Mouse (Mus musculus) hindbrain, embryonic 10.5 days (tissue): ENCODE measurements around the gene Ptbp1. TPM values are rescaled to one million over a fixed set of nuclear protein-coding genes. Genes with fewer than 3 reads are reported as not detected.

Experiments used
- DNase-seq: peaks from one replicate; pipeline ENCODE4 v3.0.0-alpha.2; 2017; ENCODE audit warnings: low spot score
- H3K27ac ChIP-seq: fragments of 300-500 bp; sonication (generic); 2 replicates; pipeline ENCODE4 v1.5.1; 2016; ENCODE audit warnings: mild to moderate bottlenecking, moderate library complexity
- H3K27me3 ChIP-seq: fragments of 300-500 bp; sonication (generic); 2 replicates; pipeline ENCODE4 v1.6.1; 2016; ENCODE audit warnings: mild to moderate bottlenecking; ENCODE audit not compliant: poor library complexity, insufficient read depth, severe bottlenecking
- H3K36me3 ChIP-seq: fragments of 300-500 bp; sonication (generic); 2 replicates; pipeline ENCODE4 v1.6.1; 2016; ENCODE audit warnings: mild to moderate bottlenecking, moderate library complexity
- H3K4me1 ChIP-seq: fragments of 300-500 bp; sonication (generic); replicated peaks from 2 replicates; pipeline ENCODE4 v1.6.1; 2016; ENCODE audit warnings: mild to moderate bottlenecking
- H3K4me3 ChIP-seq: fragments of 300-500 bp; sonication (generic); 2 replicates; pipeline ENCODE4 v1.5.1; 2016; ENCODE audit warnings: mild to moderate bottlenecking, moderate library complexity
- H3K9me3 ChIP-seq: fragments of 300-500 bp; sonication (generic); 2 replicates; pipeline ENCODE4 v1.6.1; 2016; ENCODE audit warnings: mild to moderate bottlenecking, moderate library complexity
- WGBS: fragments of 180-500 bp; shearing (Covaris S2); methylation state at CpG from one replicate; pipeline ENCODE4 v1.1.7; 2016; 5-methylcytosine and 5-hydroxymethylcytosine counted together
- polyA plus RNA-seq: library from polyadenylated mRNA; unstranded; fragments of >200 nt; fragmentation: Nextera tagmentation; extraction: Ambion mirVana; gene quantifications from 2 replicates; pipeline ENCODE4 v1.2.1, GENCODE M21; 2016

The Ptbp1 gene
- polyA plus RNA-seq, 1 experiment from 2014 or later = 288 TPM

- H3K9me3 ChIP-seq = no peaks in the 10 kb centered on the region
- no peaks in the 10 kb centered on the region for H3K27me3 ChIP-seq
- peak overlapping the region; percentile 91 for H3K27ac ChIP-seq
- no peaks in the 10 kb centered on the region for H3K36me3 ChIP-seq
- peak overlapping the region; percentile 52 for H3K4me3 ChIP-seq
- H3K4me1 ChIP-seq = peaks cover 34% of the 10 kb centered on the region
- WGBS = 82% methylated on average over 3 of the region's 3 CpGs
- DNase-seq = no peak
These were observed 14.1 kb upstream of the Ptbp1 start for GRCm38 (mm10) chr10:79840091-79840490.

- H3K27ac ChIP-seq = peak overlapping the region; percentile 91
These were observed 13.3 kb upstream of the Ptbp1 start for GRCm38 (mm10) chr10:79840644-79841551.

GRCm38 (mm10) chr10:79842322-79842721, 11.9 kb upstream of the Ptbp1 start:
- Histone ChIP-seq H3K27ac (no peak overlapping the region), H3K4me1 (peaks cover 41% of the 10 kb centered on the region), H3K27me3 (no peaks in the 10 kb centered on the region), H3K4me3 (no peak overlapping the region), H3K9me3 (no peaks in the 10 kb centered on the region), H3K36me3 (no peaks in the 10 kb centered on the region)
- 75% methylated on average over 3 of the region's 3 CpGs for WGBS
- no peak for DNase-seq

More at GRCm38 (mm10) chr10:79840644-79841551, 13.3 kb upstream of the Ptbp1 start:
- H3K4me1 ChIP-seq = peaks cover 35% of the 10 kb centered on the region
- under 1% methylated on average over 24 of the region's 24 CpGs for WGBS
- H3K4me3 ChIP-seq = peak overlapping the region; percentile 52
- no peaks in the 10 kb centered on the region for H3K27me3 ChIP-seq
- no peaks in the 10 kb centered on the region for H3K36me3 ChIP-seq
- H3K9me3 ChIP-seq = no peaks in the 10 kb centered on the region
- DNase-seq = peak; percentile 74

- 0 out of 2 replicates have a peak overlapping the region, but pooled peaks have one; percentile 29 for H3K27ac ChIP-seq
- H3K4me1 ChIP-seq = peaks cover 46% of the 10 kb centered on the region
- H3K9me3 ChIP-seq = no peaks in the 10 kb centered on the region
- DNase-seq = no peak
- no peak overlapping the region for H3K4me3 ChIP-seq
- 82% methylated on average over 6 of the region's 6 CpGs for WGBS
- no peaks in the 10 kb centered on the region for H3K27me3 ChIP-seq
- no peaks in the 10 kb centered on the region for H3K36me3 ChIP-seq
These were observed 10.8 kb upstream of the Ptbp1 start for GRCm38 (mm10) chr10:79843476-79843875.

DNA sequence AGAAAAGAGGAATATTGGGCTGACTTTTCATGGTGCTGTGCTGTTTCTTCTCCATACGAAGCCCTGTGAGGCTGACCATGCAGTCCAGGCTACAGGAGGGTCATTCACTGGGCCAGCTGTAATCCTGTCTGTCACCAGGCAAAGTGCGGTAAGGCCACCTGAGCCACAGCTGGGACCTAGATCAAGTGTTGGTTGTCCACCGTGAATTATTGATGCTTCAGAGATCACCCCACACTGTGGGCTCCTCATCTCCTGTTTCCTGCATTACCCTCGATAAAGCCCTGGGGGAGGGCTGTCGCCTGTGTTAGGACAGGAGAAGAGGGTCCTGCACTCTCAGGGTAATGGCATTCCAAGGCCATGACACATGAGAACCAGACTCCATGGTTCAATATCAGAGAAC, 7.7 kb upstream of the Ptbp1 start:
- Histone ChIP-seq H3K36me3 (0 out of 2 replicates have a peak, but pooled peaks cover 9% of the 10 kb centered on the region), H3K4me1 (peaks cover 36% of the 10 kb centered on the region), H3K9me3 (no peaks in the 10 kb centered on the region), H3K27me3 (no peaks in the 10 kb centered on the region), H3K27ac (peak overlapping the region; percentile 23; the same call in 1 of the 2 replicates), H3K4me3 (no peak overlapping the region)
- no peak for DNase-seq
- WGBS = 66% methylated on average over 5 of the region's 5 CpGs

- Histone ChIP-seq H3K36me3 (0 out of 2 replicates have a peak, but pooled peaks cover 9% of the 10 kb centered on the region), H3K27me3 (no peaks in the 10 kb centered on the region), H3K9me3 (no peaks in the 10 kb centered on the region), H3K27ac (no peak overlapping the region), H3K4me3 (no peak overlapping the region), H3K4me1 (peaks cover 36% of the 10 kb centered on the region)
- WGBS = 88% methylated on average over 8 of the region's 8 CpGs
- no peak for DNase-seq
These were observed 4.1 kb upstream of the Ptbp1 start for GRCm38 (mm10) chr10:79849941-79850628.

DNA sequence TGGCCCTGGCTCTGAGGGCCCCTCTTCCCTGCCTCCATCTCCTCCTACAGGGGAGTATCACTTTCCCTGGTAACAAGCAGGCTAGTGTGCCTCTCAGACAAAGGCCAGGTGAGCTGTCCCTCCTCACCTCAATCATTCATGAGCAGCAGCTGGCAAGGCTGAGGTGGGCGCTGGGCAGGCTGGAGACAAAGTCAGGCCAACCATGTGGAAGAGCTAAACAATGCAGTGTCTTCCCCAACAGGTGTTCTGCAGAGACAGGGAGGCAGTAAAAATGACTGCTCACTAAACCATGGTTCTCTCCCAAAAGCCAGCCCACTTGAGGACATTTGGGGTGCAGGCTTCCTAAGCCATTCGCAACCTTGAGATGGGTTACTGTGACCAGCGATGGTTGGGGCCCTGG, 2.6 kb upstream of the Ptbp1 start:
- no peak for DNase-seq
- peak overlapping the region; percentile 100 for H3K27ac ChIP-seq
- no peaks in the 10 kb centered on the region for H3K27me3 ChIP-seq
- peaks cover 44% of the 10 kb centered on the region for H3K4me1 ChIP-seq
- no peaks in the 10 kb centered on the region for H3K9me3 ChIP-seq
- H3K4me3 ChIP-seq = peak overlapping the region; percentile 98; the same call in 1 of the 2 replicates
- H3K36me3 ChIP-seq = peaks cover 21% of the 10 kb centered on the region
- 85% methylated on average over 3 of the region's 3 CpGs for WGBS

DNA sequence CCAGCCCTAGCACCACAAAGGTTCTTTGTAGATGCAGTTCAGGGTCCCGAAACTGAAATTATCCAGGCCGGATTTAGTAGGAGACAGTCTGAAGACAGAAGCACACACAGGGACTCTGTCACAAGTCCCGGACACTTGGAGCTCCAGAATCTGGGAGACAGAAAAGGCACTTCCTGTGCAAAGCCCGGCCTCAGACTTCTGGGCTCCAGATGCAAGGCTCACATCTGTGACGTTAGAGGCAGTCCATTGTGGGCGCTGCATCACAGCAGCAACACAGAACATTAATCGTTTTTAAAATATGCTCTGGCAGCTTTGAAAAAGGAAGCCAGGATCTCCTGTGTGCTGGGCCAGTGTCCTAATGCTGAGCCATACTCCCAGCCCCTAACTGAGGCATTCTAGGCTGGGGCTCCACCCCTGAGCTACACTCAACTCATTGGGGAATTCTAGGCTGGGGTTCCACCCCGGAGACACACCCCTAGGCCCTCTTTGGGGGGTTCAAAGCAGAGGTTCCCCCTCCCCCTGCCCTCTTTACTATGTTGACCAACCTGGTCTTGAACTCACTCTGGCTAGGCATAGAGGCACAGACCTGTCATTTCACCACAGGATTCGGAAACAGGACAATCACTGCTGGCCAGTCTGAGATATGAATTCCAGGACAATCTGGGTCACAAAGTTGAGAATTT, 2.0 kb upstream of the Ptbp1 start:
- DNase-seq = no peak
- Histone ChIP-seq H3K27ac (peak overlapping the region; percentile 100), H3K4me1 (peaks cover 47% of the 10 kb centered on the region), H3K4me3 (peak overlapping the region; percentile 98), H3K9me3 (no peaks in the 10 kb centered on the region), H3K27me3 (no peaks in the 10 kb centered on the region), H3K36me3 (peaks cover 27% of the 10 kb centered on the region)
- 63% methylated on average over 9 of the region's 9 CpGs for WGBS

DNA sequence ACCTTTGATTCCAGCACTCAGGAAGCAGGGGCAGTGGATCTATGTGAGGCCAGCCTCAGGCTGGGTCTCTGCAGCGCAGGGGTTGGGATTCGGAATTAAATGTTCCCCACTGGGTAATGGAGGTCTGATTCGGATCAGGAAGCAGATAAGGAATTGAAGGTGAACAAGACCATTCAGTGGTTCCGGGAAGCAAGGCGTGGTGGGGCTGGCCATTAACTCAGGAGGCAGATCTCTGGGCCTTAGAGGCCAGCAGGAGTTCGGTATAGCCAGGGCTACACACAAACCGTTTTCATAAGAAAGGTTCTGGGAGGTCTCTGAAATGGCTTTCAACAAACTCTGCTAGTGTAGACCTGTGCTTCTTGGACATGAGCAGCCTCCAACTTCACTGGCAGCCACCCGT, 1.4 kb upstream of the Ptbp1 start:
- Histone ChIP-seq H3K9me3 (no peaks in the 10 kb centered on the region), H3K27ac (peak overlapping the region; percentile 100), H3K27me3 (no peaks in the 10 kb centered on the region), H3K36me3 (peaks cover 32% of the 10 kb centered on the region), H3K4me1 (peaks cover 50% of the 10 kb centered on the region), H3K4me3 (peak overlapping the region; percentile 98)
- peak; percentile 35 for DNase-seq
- WGBS = 36% methylated on average over 8 of the region's 8 CpGs

- H3K9me3 ChIP-seq = no peaks in the 10 kb centered on the region
- DNase-seq = peak; percentile 76
These were observed 835 bp upstream of the Ptbp1 start for GRCm38 (mm10) chr10:79853392-79853791.

GRCm38 (mm10) chr10:79854801-79855541, 744 bp downstream of the Ptbp1 start:
- WGBS = under 1% methylated on average over 83 of the region's 83 CpGs
- peak; percentile 81 for DNase-seq
- H3K27me3 ChIP-seq = no peaks in the 10 kb centered on the region
- H3K36me3 ChIP-seq = peaks cover 54% of the 10 kb centered on the region
- H3K9me3 ChIP-seq = no peaks in the 10 kb centered on the region
- H3K27ac ChIP-seq = peak overlapping the region; percentile 100
- peaks cover 60% of the 10 kb centered on the region for H3K4me1 ChIP-seq
- H3K4me3 ChIP-seq = peak overlapping the region; percentile 98

More at GRCm38 (mm10) chr10:79853392-79853791, 835 bp upstream of the Ptbp1 start:
- WGBS = 2% methylated on average over 15 of the region's 15 CpGs
- Histone ChIP-seq H3K4me1 (peaks cover 53% of the 10 kb centered on the region), H3K27me3 (no peaks in the 10 kb centered on the region), H3K27ac (peak overlapping the region; percentile 100), H3K36me3 (peaks cover 38% of the 10 kb centered on the region), H3K4me3 (peak overlapping the region; percentile 98)
